Mouse (Mus musculus): Measurements from ENCODE around the gene Myof. TPM values are rescaled to one million over a fixed set of nuclear protein-coding genes. Genes with fewer than 3 reads are reported as not detected.
A peak's percentile ranks its signal among the peaks of the same experiment; 100 is the strongest.

The Myof gene
- polyA plus RNA-seq, 1 experiment from 2014 or later, result 5.5 TPM

- no peaks in the 10 kb centered on the region for H3K9me3 ChIP-seq (replicated peaks; ENCODE audit: control insufficient read depth, low read length)
- H3K36me3 ChIP-seq (ENCODE audit: control insufficient read depth, insufficient read depth), result no peaks in the 10 kb centered on the region
- H3K4me1 ChIP-seq (ENCODE audit: control insufficient read depth, insufficient read depth, low read length), result peaks cover 11% of the 10 kb centered on the region
- peak; percentile 63 for ATAC-seq (replicated peaks; ENCODE audit: extremely low read depth, insufficient read depth, low FRiP score)
- peak overlapping the region; percentile 68 for H3K27ac ChIP-seq (ENCODE audit: low read length)
- H3K9ac ChIP-seq (ENCODE audit: low read length), result peak overlapping the region; percentile 6; the same call in 1 of the 2 replicates
- H3K4me3 ChIP-seq (ENCODE audit: low read length), result no peak overlapping the region
- 50% methylated on average over 24 of the region's 24 CpGs for WGBS
- H3K27me3 ChIP-seq (ENCODE audit: control insufficient read depth, insufficient read depth, low read length), result no peaks in the 10 kb centered on the region
- H3K4me2 ChIP-seq (ENCODE audit: low read depth, low read length), result no peak overlapping the region
Observed at GRCm38 (mm10) chr19:38003671-38004521, 39.5 kb downstream of the Myof start.

- WGBS, result 80% methylated on average over 4 of the region's 4 CpGs
- H3K9me3 ChIP-seq (replicated peaks; ENCODE audit: control insufficient read depth, low read length), result no peaks in the 10 kb centered on the region
Observed at GRCm38 (mm10) chr19:38002816-38003215, 40.6 kb downstream of the Myof start.

DNA sequence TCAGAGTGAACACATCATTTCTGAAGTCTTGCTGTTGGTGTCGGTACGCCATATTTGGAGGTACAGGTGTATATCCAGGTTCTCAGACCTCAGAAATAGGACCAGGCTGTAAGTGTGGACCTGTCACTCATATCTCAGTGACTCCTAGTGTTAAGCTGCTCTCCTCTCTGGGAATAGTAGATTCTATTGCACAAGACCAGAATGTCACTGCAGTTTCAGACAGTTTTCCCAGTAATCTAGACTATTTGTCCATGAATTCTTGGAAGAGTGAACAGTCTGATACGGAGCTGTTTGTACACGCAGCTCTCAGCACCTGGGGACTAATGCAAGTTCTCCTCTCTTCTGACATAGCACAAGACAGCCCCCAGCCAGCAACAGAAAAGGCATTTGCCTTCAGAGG, 42.4 kb downstream of the Myof start:
- Histone ChIP-seq H3K9me3 (replicated peaks; ENCODE audit: control insufficient read depth, low read length) (no peaks in the 10 kb centered on the region), H3K27ac (ENCODE audit: low read length) (no peak overlapping the region), H3K4me2 (ENCODE audit: low read depth, low read length) (no peak overlapping the region), H3K4me3 (ENCODE audit: low read length) (no peak overlapping the region), H3K4me1 (ENCODE audit: control insufficient read depth, insufficient read depth, low read length) (peaks cover 11% of the 10 kb centered on the region), H3K36me3 (ENCODE audit: control insufficient read depth, insufficient read depth) (no peaks in the 10 kb centered on the region), H3K9ac (ENCODE audit: low read length) (no peak overlapping the region), H3K27me3 (ENCODE audit: control insufficient read depth, insufficient read depth, low read length) (no peaks in the 10 kb centered on the region)
- WGBS, result 84% methylated on average over 4 of the region's 4 CpGs
- ATAC-seq (replicated peaks; ENCODE audit: extremely low read depth, insufficient read depth, low FRiP score), result no peak

More at GRCm38 (mm10) chr19:38002816-38003215, 40.6 kb downstream of the Myof start:
- H3K4me2 ChIP-seq (ENCODE audit: low read depth, low read length), result no peak overlapping the region
- H3K4me3 ChIP-seq (ENCODE audit: low read length), result no peak overlapping the region
- no peak overlapping the region for H3K9ac ChIP-seq (ENCODE audit: low read length)
- H3K27ac ChIP-seq (ENCODE audit: low read length), result no peak overlapping the region
- H3K4me1 ChIP-seq (ENCODE audit: control insufficient read depth, insufficient read depth, low read length), result peaks cover 11% of the 10 kb centered on the region
- no peak for ATAC-seq (replicated peaks; ENCODE audit: extremely low read depth, insufficient read depth, low FRiP score)
- H3K36me3 ChIP-seq (ENCODE audit: control insufficient read depth, insufficient read depth), result no peaks in the 10 kb centered on the region
- H3K27me3 ChIP-seq (ENCODE audit: control insufficient read depth, insufficient read depth, low read length), result no peaks in the 10 kb centered on the region

GRCm38 (mm10) chr19:37999941-38000340, 43.4 kb downstream of the Myof start:
- no peak overlapping the region for H3K4me2 ChIP-seq (ENCODE audit: low read depth, low read length)
- peaks cover 11% of the 10 kb centered on the region for H3K4me1 ChIP-seq (ENCODE audit: control insufficient read depth, insufficient read depth, low read length)
- no peak for ATAC-seq (replicated peaks; ENCODE audit: extremely low read depth, insufficient read depth, low FRiP score)
- H3K9ac ChIP-seq (ENCODE audit: low read length), result no peak overlapping the region
- no peak overlapping the region for H3K27ac ChIP-seq (ENCODE audit: low read length)
- no peaks in the 10 kb centered on the region for H3K27me3 ChIP-seq (ENCODE audit: control insufficient read depth, insufficient read depth, low read length)
- 91% methylated on average over 2 of the region's 2 CpGs for WGBS
- no peaks in the 10 kb centered on the region for H3K9me3 ChIP-seq (replicated peaks; ENCODE audit: control insufficient read depth, low read length)
- no peak overlapping the region for H3K4me3 ChIP-seq (ENCODE audit: low read length)
- H3K36me3 ChIP-seq (ENCODE audit: control insufficient read depth, insufficient read depth), result no peaks in the 10 kb centered on the region

DNA sequence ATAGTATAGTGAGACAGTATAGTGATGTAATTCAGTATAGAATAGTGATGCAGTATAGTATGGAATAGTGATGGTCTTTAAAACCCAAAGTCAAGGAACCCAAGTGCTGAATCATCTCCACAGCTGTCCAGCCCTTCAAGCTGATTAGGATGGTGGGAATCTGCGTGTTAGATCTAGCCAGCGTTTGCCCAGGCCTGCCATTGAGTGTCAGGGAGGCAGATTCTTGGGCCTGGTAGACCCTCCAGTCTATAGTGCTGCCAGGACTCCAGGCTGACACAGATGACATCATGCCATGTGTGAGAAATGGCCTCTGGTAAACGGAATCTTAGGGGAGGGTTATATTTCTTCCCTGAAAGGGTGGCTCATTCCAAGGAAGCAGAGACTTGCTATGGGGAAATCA, 49.1 kb downstream of the Myof start:
- Histone ChIP-seq H3K36me3 (ENCODE audit: control insufficient read depth, insufficient read depth) (no peaks in the 10 kb centered on the region), H3K9me3 (replicated peaks; ENCODE audit: control insufficient read depth, low read length) (no peaks in the 10 kb centered on the region), H3K4me1 (ENCODE audit: control insufficient read depth, insufficient read depth, low read length) (peaks cover 8% of the 10 kb centered on the region), H3K4me2 (ENCODE audit: low read depth, low read length) (no peak overlapping the region), H3K4me3 (ENCODE audit: low read length) (no peak overlapping the region), H3K27ac (ENCODE audit: low read length) (no peak overlapping the region), H3K27me3 (ENCODE audit: control insufficient read depth, insufficient read depth, low read length) (no peaks in the 10 kb centered on the region), H3K9ac (ENCODE audit: low read length) (no peak overlapping the region)
- 73% methylated on average over 3 of the region's 3 CpGs for WGBS
- no peak for ATAC-seq (replicated peaks; ENCODE audit: extremely low read depth, insufficient read depth, low FRiP score)

GRCm38 (mm10) chr19:37992184-37992554, 51.2 kb downstream of the Myof start:
- 56% methylated on average over 2 of the region's 2 CpGs for WGBS
- no peak overlapping the region for H3K4me2 ChIP-seq (ENCODE audit: low read depth, low read length)

GRCm38 (mm10) chr19:37991399-37992183, 51.8 kb downstream of the Myof start:
- peak; percentile 52; the same call in 1 of the 2 replicates for ATAC-seq (replicated peaks; ENCODE audit: extremely low read depth, insufficient read depth, low FRiP score)
- Histone ChIP-seq H3K4me3 (ENCODE audit: low read length) (no peak overlapping the region), H3K36me3 (ENCODE audit: control insufficient read depth, insufficient read depth) (no peaks in the 10 kb centered on the region), H3K4me1 (ENCODE audit: control insufficient read depth, insufficient read depth, low read length) (peaks cover 8% of the 10 kb centered on the region), H3K27me3 (ENCODE audit: control insufficient read depth, insufficient read depth, low read length) (no peaks in the 10 kb centered on the region), H3K27ac (ENCODE audit: low read length) (no peak overlapping the region), H3K9ac (ENCODE audit: low read length) (no peak overlapping the region), H3K4me2 (ENCODE audit: low read depth, low read length) (peak overlapping the region; percentile 25), H3K9me3 (replicated peaks; ENCODE audit: control insufficient read depth, low read length) (no peaks in the 10 kb centered on the region)
- 26% methylated on average over 7 of the region's 7 CpGs for WGBS

More at GRCm38 (mm10) chr19:37992184-37992554, 51.2 kb downstream of the Myof start:
- no peak overlapping the region for H3K9ac ChIP-seq (ENCODE audit: low read length)
- H3K4me3 ChIP-seq (ENCODE audit: low read length), result no peak overlapping the region
- no peaks in the 10 kb centered on the region for H3K27me3 ChIP-seq (ENCODE audit: control insufficient read depth, insufficient read depth, low read length)
- H3K36me3 ChIP-seq (ENCODE audit: control insufficient read depth, insufficient read depth), result no peaks in the 10 kb centered on the region
- H3K9me3 ChIP-seq (replicated peaks; ENCODE audit: control insufficient read depth, low read length), result no peaks in the 10 kb centered on the region
- no peak overlapping the region for H3K27ac ChIP-seq (ENCODE audit: low read length)
- ATAC-seq (replicated peaks; ENCODE audit: extremely low read depth, insufficient read depth, low FRiP score), result no peak
- peaks cover 8% of the 10 kb centered on the region for H3K4me1 ChIP-seq (ENCODE audit: control insufficient read depth, insufficient read depth, low read length)

- no peak overlapping the region for H3K27ac ChIP-seq (ENCODE audit: low read length)
- no peaks in the 10 kb centered on the region for H3K27me3 ChIP-seq (ENCODE audit: control insufficient read depth, insufficient read depth, low read length)
- H3K9me3 ChIP-seq (replicated peaks; ENCODE audit: control insufficient read depth, low read length), result no peaks in the 10 kb centered on the region
- peaks cover 8% of the 10 kb centered on the region for H3K4me1 ChIP-seq (ENCODE audit: control insufficient read depth, insufficient read depth, low read length)
- H3K4me2 ChIP-seq (ENCODE audit: low read depth, low read length), result no peak overlapping the region
- no peak for ATAC-seq (replicated peaks; ENCODE audit: extremely low read depth, insufficient read depth, low FRiP score)
- no peaks in the 10 kb centered on the region for H3K36me3 ChIP-seq (ENCODE audit: control insufficient read depth, insufficient read depth)
- H3K4me3 ChIP-seq (ENCODE audit: low read length), result no peak overlapping the region
- 81% methylated on average over 2 of the region's 2 CpGs for WGBS
- no peak overlapping the region for H3K9ac ChIP-seq (ENCODE audit: low read length)
Observed at GRCm38 (mm10) chr19:37989971-37990370, 53.4 kb downstream of the Myof start.

DNA sequence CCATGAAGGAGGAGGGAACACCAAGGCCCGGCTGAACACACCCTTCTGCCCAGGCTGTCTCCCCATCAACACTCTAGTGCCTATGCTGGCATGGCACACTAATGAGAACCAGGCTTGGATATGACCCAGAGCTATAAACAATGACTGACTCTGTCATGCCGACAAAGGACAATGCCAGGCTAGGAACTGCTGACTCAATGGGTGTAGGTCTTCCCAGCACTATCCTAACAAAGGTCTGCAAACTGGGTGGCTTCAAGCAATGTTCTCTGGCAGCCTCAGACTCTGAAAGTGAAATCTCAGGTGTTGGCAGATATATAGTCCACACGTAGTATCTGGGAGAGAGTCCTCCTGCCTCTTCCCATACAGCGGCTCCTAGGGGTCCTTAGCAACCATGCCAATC, 55.2 kb downstream of the Myof start:
- H3K4me3 ChIP-seq (ENCODE audit: low read length), result no peak overlapping the region

More for the DNA sequence above, 55.2 kb downstream of the Myof start:
- Histone ChIP-seq H3K4me2 (ENCODE audit: low read depth, low read length) (no peak overlapping the region), H3K27ac (ENCODE audit: low read length) (no peak overlapping the region), H3K36me3 (ENCODE audit: control insufficient read depth, insufficient read depth) (no peaks in the 10 kb centered on the region), H3K9me3 (replicated peaks; ENCODE audit: control insufficient read depth, low read length) (no peaks in the 10 kb centered on the region), H3K9ac (ENCODE audit: low read length) (no peak overlapping the region), H3K27me3 (ENCODE audit: control insufficient read depth, insufficient read depth, low read length) (no peaks in the 10 kb centered on the region), H3K4me1 (ENCODE audit: control insufficient read depth, insufficient read depth, low read length) (peaks cover 8% of the 10 kb centered on the region)
- 82% methylated on average over 4 of the region's 4 CpGs for WGBS
- ATAC-seq (replicated peaks; ENCODE audit: extremely low read depth, insufficient read depth, low FRiP score), result no peak

All from heart, embryonic 16.5 days (tissue).